Mouse (Mus musculus) stomach, postnatal 0 days (tissue): ENCODE measurements around the gene Kpna2.

Experiments used
- CTCF ChIP-seq: IDR thresholded peaks from 2 replicates; pipeline ENCODE4 v1.5.1; 2016; ENCODE audit warnings: antibody characterized with exemption, low read depth, mild to moderate bottlenecking, moderate library complexity
- EP300 ChIP-seq: optimal IDR thresholded peaks from 2 replicates; pipeline ENCODE3; 2016; ENCODE audit warnings: antibody characterized with exemption

DNA sequence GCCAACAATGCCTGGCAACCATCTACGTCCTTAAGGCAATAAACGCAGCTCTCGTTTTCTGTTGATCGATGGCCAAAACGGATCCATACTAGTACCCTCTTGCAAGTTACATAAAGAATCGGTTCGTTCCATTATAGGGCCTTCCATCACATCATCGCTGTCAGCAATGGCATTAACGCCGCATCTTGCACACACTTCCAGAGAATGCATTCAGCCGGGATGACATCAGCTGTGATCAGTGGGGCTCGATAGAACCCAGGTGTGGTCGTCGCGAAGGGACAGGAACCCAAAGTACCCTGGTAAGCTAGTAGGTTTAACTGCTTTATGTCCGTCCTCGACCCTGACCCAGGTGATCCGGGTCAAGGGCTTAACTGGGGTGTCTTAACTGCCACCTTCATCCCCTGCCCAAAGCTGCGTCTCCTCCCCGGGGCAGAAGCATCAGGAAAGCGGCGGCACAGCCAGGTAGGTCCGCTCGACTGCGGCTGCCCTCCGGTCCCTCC, 640 bp downstream of the Kpna2 start:
- TF ChIP-seq CTCF (no peak), EP300 (no peak)
